Mouse (Mus musculus): ENCODE results near the gene Hist1h2ab.
A peak's percentile ranks its signal among the peaks of the same experiment; 100 is the strongest.

The Hist1h2ab gene

GRCm38 (mm10) chr13:23738677-23739068 is 12.3 kb upstream of the Hist1h2ab start, which contains the start of gene Hist1h1c:
Gene Hist1h1c, plus strand, starts transcription at chr13:23738808.
- DNase-seq, result peak; percentile 90

- peak; percentile 89 for DNase-seq
Observed at GRCm38 (mm10) chr13:23739069-23739921, 11.6 kb upstream of the Hist1h2ab start.

GRCm38 (mm10) chr13:23739922-23740252 is 11.0 kb upstream of the Hist1h2ab start:
- DNase-seq, result no peak

- no peak for DNase-seq
Observed at GRCm38 (mm10) chr13:23740256-23740840, 10.6 kb upstream of the Hist1h2ab start.

- no peak for DNase-seq
Observed at GRCm38 (mm10) chr13:23740910-23741309, 10.0 kb upstream of the Hist1h2ab start.

GRCm38 (mm10) chr13:23742007-23742406 is 8.9 kb upstream of the Hist1h2ab start:
- DNase-seq, result no peak

GRCm38 (mm10) chr13:23743215-23743614 is 7.7 kb upstream of the Hist1h2ab start:
- DNase-seq, result no peak

- DNase-seq, result no peak
Observed at GRCm38 (mm10) chr13:23743963-23744362, 7.0 kb upstream of the Hist1h2ab start.

- no peak for DNase-seq
Observed at GRCm38 (mm10) chr13:23744421-23745380, 6.2 kb upstream of the Hist1h2ab start.

GRCm38 (mm10) chr13:23745381-23746161 is 5.4 kb upstream of the Hist1h2ab start, which contains the start of gene Hist1h3c:
Gene Hist1h3c, minus strand, starts transcription at chr13:23745602.
- peak; percentile 77 for DNase-seq

- peak; percentile 81 for DNase-seq
Observed at GRCm38 (mm10) chr13:23746201-23747080, 4.5 kb upstream of the Hist1h2ab start, which contains the start of gene Hist1h2bb. Gene Hist1h2bb, plus strand, starts transcription at chr13:23746734.

GRCm38 (mm10) chr13:23747081-23747891 is 3.6 kb upstream of the Hist1h2ab start:
- no peak for DNase-seq

- no peak for DNase-seq
Observed at GRCm38 (mm10) chr13:23747892-23748288, 3.0 kb upstream of the Hist1h2ab start.

GRCm38 (mm10) chr13:23749563-23750121 is 1.3 kb upstream of the Hist1h2ab start:
- no peak for DNase-seq

GRCm38 (mm10) chr13:23751478-23751956 is 591 bp downstream of the Hist1h2ab start:
- DNase-seq, result no peak

- DNase-seq, result peak; percentile 87
Observed at GRCm38 (mm10) chr13:23752067-23752741, 1.3 kb downstream of the Hist1h2ab start, which contains the start of gene Hist1h3b. Gene Hist1h3b, plus strand, starts transcription at chr13:23752267.

- DNase-seq, result no peak
Observed at GRCm38 (mm10) chr13:23752742-23753172, 1.8 kb downstream of the Hist1h2ab start.

GRCm38 (mm10) chr13:23753314-23754078 is 2.6 kb downstream of the Hist1h2ab start:
- DNase-seq, result no peak
